Mouse (Mus musculus): ENCODE measurements around the gene Impg1. TPM values are rescaled to one million over a fixed set of nuclear protein-coding genes. Genes with fewer than 3 reads are reported as not detected.

The Impg1 gene
- not detected for total RNA-seq (2021)

DNA sequence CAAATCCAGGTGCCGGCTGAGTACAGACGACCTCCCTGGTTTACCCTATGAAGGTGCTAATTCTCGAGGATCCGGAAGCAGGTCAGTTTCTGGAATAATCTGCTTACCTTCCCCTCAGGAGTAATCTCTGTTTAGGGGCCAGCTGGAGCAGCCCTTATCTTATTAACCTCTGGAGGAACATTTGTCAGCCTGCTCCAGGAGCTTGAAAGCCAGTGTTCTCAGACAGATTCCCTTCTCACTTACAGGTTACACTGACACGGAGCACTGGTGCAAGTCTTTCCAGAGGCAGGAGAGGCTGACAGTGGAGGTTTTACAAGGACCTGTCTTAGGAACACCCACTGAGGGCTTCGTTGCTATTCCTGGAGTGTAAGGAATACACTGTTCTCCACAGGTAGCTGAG lies at the start of gene Impg1:
Gene Impg1, minus strand, starts transcription at position 101 of the 400 bp plus-strand sequence.
- no peak for DNase-seq
- intact Hi-C loops (cut with DNase I) = no loop called here

DNA sequence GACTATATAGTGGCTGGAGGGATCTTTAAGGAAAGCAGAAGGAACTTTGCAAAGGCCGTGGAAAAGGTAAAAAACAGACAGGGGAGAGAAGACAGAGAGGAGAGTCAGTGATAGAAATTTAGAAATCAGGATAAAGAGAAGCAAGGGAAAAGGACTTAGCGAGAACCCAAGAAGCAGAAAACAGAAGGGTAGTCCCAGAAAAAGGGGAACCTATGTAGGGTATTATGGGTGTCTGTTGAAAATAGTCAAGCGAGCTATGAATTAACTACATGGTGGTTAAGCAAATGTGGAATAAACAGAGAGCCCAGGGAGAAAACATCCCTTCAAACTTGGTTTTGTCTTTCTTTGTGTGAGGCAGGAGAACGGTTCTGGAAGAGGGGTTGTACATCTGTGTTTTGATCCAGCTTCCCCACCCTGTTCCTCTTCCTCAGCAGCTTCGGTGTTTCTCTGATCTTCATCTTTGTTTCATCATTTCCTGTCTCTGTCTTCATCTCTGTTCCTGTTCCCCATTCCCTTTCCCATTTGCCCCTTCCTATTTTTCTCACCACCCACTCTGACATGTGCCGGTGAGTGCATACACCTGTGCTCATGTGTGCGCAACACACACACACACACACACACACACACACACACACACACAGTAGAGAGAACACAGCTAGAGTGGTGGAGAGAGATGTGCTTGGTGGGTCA lies 44.3 kb upstream of the Impg1 start:
- DNase-seq = no peak
- intact Hi-C loops (cut with DNase I) = no loop called here

DNA sequence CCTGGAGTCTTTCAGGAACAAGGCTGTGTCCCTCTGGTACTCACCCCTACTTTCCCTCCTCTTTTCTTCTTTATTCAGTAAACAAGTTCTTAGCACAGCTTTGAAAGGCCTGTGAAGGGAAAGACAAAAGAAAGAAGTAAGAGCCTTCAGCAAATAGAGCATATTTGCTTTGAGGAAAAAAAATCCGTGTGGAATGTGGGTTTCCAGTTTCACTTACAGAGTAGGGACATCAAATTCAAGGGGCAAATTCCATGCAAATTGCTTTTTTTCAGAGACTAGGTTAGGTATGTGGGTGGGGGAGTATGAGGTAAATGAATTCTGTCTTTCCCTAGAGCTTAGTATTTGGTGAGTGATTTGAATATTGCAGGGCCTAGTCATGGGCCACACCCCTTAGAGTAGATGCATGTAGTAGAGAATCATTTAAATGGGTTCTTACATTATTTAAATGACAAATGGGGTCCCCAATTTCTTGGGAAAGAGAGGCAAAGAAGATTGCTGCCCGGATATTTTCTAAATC lies 39.3 kb upstream of the Impg1 start:
- intact Hi-C loops (cut with DNase I) = no loop called here

DNA sequence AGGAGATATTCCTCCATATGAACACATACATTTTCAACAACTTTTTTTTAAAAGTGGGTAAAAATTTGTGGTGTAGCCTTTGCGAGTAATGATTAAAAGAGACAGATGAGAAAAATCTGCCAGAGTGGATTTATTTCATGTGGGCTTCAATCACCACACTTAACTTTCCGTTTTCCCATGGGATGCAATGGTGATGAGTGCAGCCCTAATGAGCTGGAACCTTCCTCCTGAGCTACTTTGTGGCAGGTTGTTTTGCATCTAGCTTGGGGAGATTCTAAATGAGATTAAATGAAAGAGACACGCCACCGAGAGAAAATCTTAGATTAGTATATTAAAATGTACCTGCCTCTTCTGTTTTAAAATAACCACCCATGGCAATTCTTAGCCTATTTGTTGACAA lies 26.3 kb upstream of the Impg1 start:
- intact Hi-C loops (cut with DNase I) = no loop called here

More for the DNA sequence above, 39.3 kb upstream of the Impg1 start:
- no peak for DNase-seq

DNA sequence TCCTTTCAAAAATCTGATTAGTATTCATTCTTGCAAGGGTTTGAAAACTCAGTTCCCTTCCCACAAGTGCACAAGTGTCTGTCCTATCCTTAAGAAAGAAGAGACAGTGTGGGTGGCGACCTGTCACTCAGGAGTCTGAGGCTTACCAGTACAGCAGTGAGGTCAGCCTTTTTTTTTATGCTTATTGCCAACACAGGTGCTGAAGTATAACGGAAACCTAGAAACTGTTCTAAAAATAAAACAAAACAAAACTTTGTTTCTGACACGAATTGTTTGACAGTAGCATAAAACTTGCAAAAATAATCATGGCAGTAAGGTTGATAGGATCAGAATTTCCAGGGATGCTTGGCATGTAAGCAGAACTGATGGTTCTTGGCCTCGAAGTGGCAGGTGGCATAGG lies 4.9 kb downstream of the Impg1 start:
- intact Hi-C loops (cut with DNase I) = no loop called here
- DNase-seq = no peak

More for the DNA sequence above, 26.3 kb upstream of the Impg1 start:
- DNase-seq = no peak

DNA sequence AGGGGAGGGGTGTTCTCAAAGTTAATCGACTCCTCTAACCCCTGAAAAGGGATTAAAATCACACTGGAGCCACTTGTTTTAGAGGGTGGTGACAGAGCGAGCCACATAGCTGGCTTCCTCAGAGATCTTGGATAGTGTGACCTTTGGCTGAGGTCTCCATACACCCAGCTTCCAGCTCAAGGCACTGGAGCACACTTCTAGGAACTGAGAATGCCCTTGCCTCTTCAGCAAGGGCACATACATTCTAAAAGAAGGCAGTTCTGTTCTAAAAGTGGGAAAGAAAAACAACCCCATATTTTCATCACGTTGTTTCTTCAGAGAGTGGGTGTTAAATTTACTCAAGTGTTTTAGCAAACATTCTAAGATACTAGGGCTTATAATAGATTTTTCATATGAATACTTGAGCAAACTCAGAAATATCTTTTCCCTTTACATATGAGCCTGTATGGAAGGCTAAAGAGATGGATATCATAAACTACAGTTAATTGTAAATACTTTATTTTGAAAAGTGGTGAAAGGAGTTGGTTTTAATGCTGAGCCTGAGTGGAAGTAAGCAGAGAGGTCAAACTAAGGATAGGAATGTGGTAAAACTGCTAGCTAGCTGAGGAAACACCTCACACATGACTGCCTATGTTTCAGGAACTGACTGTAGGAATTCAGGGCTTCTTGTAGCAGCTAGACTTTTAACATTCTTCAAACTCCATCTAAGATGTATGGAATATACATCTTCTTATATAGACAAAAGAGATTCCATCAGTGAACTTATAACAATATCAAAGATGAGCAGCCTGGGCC lies 14.6 kb downstream of the Impg1 start:
- intact Hi-C loops (cut with DNase I) = no loop called here
- no peak for DNase-seq

DNA sequence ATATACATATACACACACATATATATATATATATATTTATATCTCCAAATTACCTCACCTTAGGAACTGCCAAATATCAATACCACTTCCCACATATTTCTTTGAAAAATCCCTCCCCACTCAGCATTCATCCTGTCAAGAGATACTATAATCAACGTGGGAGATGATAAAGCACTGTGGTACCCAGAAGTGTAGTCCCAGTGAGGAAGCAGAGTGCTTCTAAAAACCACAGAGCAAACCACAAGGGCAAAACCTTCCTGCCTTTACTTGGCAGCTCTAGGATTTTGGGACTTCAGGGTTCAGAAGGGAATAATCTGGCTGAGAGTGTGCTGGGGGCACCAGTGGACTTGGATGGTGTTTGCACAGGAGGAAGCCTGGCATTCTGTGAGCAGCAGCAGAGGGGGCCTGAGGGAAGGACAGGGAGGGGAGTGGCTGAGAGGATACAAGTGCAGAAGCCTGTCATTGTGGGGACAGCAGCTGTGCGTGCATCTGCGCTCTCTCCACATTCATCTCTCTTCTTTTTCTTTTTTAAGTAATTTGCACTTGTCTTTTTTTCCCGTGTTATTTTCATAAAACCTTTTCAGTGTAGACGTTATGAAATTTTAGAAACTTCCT lies 24.1 kb downstream of the Impg1 start:
- intact Hi-C loops (cut with DNase I) = no loop called here
- no peak for DNase-seq

DNA sequence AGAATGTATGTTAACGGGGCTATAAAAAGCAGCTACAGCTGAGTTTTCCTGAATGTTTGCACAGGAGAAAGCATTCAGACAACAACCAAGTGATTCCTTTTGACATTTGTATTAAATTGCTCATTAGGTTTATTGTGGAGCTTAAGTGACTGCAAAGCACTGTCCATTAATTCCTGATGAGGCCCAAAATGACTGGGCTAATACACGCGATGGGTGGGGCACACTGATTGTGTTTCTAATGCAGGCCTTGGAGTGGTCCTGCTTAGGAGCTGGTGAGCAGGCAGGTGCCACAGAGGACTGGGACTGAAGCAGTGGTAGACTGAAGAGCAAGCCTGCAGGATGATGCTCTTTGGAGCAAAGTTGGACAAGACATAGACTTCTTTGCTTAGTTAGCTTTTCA lies 73.9 kb downstream of the Impg1 start:
- DNase-seq = no peak
- intact Hi-C loops (cut with DNase I) = no loop called here

DNA sequence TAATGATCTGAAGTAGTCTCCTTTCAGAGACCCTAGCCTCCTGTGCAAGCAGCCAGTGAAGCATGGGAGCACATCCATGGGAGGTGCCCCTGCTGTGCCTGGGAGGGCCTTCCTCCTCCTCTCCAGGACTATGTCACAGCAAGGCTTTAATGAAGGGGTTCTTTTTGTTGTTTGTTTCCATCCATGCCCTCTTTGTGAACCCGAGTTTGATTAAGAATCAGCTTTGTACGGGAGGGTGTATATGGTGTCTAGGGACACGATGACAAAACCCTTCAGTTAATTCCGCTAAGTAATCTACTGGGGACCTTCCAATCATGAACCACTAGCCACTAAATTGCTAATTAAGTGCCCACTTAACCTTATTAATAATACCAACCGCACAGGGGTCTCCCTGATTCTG lies 74.3 kb downstream of the Impg1 start:
- intact Hi-C loops (cut with DNase I) = no loop called here
- DNase-seq = no peak

DNA sequence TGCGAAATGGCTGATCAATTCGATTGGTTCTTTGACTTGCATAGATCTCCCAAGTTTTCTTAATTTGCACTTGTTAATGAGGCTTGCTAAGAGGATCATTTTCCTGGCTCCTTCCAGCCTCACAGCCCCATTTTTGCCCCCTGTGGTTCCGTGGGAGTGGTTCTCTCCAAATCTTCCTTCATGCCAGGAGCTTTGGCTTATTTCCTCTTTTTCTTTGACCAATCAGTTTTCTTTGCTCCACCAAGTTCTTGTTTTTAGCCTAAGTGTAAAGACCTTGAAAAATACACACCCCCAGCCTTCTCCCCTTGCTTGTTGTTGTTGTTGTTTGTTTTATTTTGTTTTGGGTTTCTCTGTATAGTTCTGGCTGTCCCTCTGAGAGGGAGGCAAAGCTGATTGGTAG lies 77.4 kb downstream of the Impg1 start:
- intact Hi-C loops (cut with DNase I) = no loop called here
- DNase-seq = no peak

DNA sequence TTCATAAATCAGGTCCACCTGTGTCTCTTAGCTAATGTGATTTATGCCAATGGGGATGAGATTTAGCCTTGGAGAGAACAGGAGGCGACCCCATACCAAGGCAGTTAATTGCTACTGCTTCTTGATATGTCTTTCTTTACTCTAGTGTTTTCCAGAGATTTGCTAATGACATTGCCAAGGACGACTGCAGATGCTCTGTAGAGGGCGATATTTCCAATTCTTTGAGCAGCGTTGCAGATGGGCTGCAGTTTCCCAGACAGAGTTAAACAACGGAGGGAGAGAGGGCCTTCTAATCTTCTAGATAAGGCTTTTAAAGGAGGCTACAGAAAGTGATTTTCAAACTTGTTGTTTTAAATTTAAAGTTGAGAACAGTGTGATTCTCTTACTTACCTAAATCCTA lies 78.8 kb downstream of the Impg1 start:
- DNase-seq = peak in 1 of 2 experiments; percentile 4
- intact Hi-C loops (cut with DNase I) = no loop called here

DNA sequence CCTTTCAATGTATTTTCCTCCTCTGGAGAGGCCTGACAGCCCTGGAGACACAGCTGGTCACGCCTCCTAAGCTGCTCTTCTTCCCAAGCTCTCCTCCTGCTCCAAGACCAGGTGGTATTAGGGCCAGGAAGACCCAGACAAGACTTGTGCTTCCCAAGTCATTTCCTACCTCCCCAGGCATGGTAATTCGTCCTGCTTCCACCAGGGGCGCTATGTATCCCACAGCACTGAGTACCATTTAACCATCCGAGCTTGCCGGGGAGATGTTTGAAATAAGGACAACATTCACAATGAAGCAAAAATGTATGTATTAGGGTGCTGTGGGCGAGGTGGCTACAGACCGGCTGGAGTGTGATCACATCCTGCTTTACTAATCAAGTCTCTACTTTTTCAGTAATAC lies 79.3 kb downstream of the Impg1 start:
- peak; percentile 14 to 36 for DNase-seq
- intact Hi-C loops (cut with DNase I) = no loop called here

DNA sequence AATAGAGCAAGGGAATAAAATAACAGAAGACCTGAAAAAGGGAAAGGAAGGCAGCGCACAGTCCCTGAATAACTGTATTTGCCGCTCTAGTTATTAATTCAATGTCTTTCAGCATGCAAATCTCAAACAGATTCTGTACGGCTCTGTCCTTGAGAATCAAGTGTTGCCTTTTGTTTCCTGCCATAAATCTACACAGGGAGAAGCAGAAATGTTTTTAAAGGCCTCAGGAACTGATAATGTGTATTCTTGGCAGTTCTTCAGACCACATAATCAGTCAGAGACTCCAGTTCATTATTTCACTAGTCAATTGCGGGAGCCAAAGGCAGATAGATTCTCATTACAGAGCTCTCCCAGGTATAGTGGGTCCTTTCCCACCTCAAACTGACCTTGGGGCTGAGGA lies 82.6 kb downstream of the Impg1 start:
- no peak for DNase-seq
- intact Hi-C loops (cut with DNase I) = no loop called here

DNA sequence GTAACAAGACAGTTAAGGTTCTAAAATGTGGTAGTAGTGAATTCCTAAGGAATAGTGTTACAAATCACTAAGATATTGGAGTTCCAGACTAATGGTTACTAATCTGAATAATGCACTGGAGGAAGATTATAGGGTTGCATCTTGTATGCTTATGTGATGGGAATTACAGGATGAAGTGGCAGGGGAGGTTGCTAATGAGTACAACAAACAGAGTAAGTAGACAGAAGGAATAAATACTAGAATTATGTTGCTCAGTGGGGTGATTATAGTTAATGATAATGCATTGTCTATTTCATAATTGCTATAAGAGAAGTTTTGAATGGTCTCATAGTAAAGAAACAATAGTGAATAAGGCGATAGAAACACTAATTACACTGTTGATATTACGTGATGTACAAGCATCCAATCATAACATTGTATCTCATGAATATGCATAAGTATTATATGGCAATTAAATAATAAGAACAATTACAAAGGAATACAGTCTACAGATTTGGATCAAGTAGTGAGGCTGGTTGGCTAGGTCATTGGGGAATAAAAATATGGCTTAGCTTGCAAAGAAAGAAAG lies 85.1 kb downstream of the Impg1 start:
- no peak for DNase-seq
- intact Hi-C loops (cut with DNase I) = no loop called here

DNA sequence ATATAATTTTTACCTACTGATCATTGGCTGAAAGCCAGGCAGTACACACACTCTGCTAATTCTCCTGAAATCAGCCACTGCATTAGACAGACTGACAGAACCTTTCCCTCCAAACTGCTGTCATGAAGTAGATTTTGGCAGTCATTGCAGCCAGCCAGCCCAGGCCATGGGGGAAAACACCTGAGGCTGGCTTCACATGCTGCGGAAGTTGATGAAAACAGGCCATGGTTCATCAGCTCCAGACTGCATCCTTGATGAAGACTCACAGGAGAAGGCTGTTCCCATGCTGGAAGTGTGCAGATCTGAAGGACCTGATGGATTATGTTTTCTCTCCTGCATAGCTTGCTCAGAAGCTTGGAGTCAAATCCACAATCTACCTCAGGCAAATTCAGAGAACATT lies 91.2 kb downstream of the Impg1 start:
- intact Hi-C loops (cut with DNase I) = no loop called here

DNA sequence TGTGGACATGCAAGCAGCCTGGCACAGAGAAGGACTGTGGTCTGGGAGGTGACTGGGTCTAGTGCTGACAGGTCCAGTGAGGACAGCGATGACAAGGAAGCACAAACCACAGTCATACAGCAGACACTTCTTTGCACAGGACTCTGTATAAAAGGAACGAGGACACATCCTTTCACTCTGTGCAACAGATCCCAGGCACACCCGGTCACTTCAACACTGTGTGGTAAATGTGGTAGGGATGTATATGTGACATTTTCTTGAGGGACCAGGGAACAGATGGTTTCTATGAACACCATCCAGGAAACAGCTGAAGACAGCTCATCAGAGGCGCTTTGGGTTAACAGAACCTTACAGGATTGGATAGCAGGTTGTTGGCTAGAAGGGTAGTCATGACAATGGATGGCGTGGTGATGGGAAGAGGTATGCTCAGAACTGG lies 92.0 kb downstream of the Impg1 start:
- no peak for DNase-seq
- intact Hi-C loops (cut with DNase I) = no loop called here

More for the DNA sequence above, 91.2 kb downstream of the Impg1 start:
- DNase-seq = no peak

DNA sequence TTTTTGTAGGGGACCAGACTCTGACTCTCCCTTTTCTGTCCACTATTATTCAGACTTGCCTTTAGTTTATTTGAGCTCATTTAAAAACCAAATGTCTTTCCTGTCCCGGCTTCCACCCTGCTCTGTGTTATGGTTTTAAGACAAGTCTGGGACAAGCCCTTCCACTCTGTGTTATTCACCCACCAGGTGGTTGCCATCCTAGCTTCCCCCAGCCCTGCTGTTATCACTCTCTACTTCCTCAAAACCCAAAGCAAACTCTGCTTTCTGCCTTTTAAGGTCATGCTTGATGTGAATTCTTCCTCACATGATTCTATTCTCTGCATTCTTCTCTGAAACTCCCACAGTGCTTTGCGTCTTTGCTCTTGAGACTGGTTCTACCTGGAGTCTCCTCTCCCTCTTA lies 96.6 kb downstream of the Impg1 start:
- intact Hi-C loops (cut with DNase I) = no loop called here
- no peak for DNase-seq

DNA sequence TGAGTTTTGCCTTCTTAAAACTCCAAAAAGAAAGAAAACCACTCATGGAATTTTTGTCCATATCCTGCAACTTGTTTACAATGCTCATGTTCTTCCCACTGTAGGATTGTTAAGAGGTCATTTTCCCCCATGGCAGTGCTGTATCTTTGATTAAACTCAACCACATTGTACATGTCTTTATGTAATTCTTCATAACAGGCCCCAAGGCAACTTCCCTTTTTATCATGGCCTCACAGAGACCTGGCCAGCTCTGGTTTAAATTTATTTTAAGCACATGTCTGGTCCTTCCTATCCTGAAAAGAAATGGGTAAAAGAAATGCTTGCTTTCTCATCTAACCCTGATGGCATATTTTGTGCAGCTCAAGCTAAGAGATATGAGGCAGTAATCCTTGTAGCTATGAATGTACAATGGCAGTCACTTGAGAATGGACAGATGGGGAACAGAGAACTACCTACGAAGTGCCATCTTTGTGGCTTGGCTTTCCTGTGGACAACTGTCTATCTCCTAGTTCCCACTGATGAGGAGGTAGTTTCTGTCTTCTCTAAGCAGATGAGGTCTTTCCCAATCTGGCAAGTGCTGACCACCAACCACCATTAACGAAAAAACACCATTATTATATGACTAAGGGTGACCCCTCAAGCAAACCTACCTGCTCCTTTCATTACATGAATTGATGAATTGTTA lies 97.6 kb downstream of the Impg1 start:
- no peak for DNase-seq
- intact Hi-C loops (cut with DNase I) = no loop called here

DNA sequence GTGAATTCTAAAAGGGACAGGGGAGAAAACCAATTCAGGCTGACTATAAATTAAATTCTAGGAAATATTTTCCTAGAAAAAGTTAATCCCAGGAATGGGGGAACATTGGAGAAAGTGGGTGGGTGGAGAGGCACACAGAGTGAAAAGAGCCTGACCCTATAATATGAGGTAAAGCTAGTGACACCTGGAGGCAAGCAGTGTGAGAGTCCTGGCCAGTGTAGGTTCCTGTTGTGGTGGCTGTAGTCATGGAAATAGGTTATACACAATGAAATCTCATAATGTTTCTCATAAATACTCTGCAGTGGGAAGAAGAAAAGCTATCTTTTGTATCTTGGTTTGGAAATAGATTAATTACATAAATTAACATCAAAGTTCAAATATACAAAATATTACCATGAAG lies 105.2 kb downstream of the Impg1 start:
- intact Hi-C loops (cut with DNase I) = no loop called here

DNA sequence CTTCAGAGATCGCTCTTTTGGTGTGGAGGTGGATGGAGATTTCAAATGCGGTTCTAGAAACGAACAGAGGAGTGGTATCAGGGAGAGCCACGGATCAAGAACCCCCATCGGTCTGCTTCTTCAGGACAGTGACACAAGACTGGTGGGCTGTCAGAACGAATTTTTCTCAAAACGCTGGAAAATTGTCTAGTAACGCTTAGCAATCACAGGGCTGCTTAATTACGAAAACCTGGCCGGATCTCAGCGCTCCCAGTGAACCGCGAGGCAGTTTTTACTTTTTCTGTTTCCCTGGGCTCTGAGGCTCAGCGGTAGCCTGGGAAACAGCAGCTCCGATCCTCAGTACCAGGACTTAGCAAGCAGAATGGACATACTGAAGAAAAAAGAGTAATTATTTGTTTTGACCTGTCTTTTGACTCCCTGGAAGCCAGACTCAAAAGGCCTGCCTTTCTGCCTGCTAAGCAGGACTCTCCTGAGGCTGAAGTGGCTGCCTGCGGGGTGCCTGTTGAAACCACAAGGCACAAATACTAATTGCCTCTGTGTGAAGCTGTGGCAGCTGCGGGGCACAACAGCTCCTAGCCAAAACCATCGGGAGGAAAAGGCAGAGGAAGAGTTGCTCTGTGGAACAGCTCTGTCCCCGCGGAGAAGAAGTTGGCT lies 113.5 kb downstream of the Impg1 start:
- intact Hi-C loops (cut with DNase I) = no loop called here
- DNase-seq = no peak

More for the DNA sequence above, 105.2 kb downstream of the Impg1 start:
- no peak for DNase-seq
